ENCODE assay signal across 11 mouse cellular contexts in genomic region chr6:103296015-103296414, GRCm38 (mm10).
DNase-seq lines count a peak whose midpoint lies in the region; ATAC-seq and TF ChIP-seq lines count a peak whose summit lies in the region.
"Had no signal": no experiment of that assay in that cellular context is flagged by ENCODE, and none has a peak within 500 bp of the region (broad histone marks: within the 10 kb centered on the region; RNA-seq: fewer than 3 reads in every experiment).

No protein-coding gene starts in this region.

- no peak overlapping the region for H3K4me2 ChIP-seq in lung, embryonic 14.5 days
- no peak overlapping the region for H3K4me2 ChIP-seq in hindbrain, embryonic 13.5 days
- H3K4me2 ChIP-seq: hindbrain, embryonic 15.5 days; limb, embryonic 15.5 days; neural tube, embryonic 12.5 days had no signal

- no peak overlapping the region for H3K9ac ChIP-seq in lung, embryonic 14.5 days
- no peak overlapping the region for H3K9ac ChIP-seq in hindbrain, embryonic 13.5 days
- H3K9ac ChIP-seq: hindbrain, embryonic 15.5 days; limb, embryonic 15.5 days; neural tube, embryonic 12.5 days had no signal

- peak; percentile 10 for DNase-seq in cerebellum, adult 9-10 months
- DNase-seq in cerebellum, postnatal 36 days, result no peak
- DNase-seq in lung, embryonic 14.5 days, result peak; percentile 43
- DNase-seq in lung, postnatal 4 days, result no peak
- no peak for DNase-seq in adrenal gland, postnatal 10 days

- H3K4me1 ChIP-seq in lung, embryonic 14.5 days (ENCODE audit: insufficient read depth), result no peaks in the 10 kb centered on the region
- H3K4me1 ChIP-seq in bone marrow macrophage, adult 2 months (ENCODE audit: control insufficient read depth, insufficient read depth, low read length), result no peaks in the 10 kb centered on the region
- no peaks in the 10 kb centered on the region for H3K4me1 ChIP-seq in small intestine, adult 2 months (ENCODE audit: control insufficient read depth, insufficient read depth, insufficient read length, low read length)
- no peaks in the 10 kb centered on the region for H3K4me1 ChIP-seq in hindbrain, embryonic 13.5 days (replicated peaks)
- H3K4me1 ChIP-seq: hindbrain, embryonic 15.5 days; limb, embryonic 15.5 days; neural tube, embryonic 12.5 days had no signal

- no peaks in the 10 kb centered on the region for H3K36me3 ChIP-seq in lung, embryonic 14.5 days (ENCODE audit: insufficient read depth)
- no peaks in the 10 kb centered on the region for H3K36me3 ChIP-seq in small intestine, adult 2 months (ENCODE audit: control insufficient read depth, insufficient read depth, low read length)
- H3K36me3 ChIP-seq in hindbrain, embryonic 13.5 days, result no peaks in the 10 kb centered on the region
- H3K36me3 ChIP-seq: hindbrain, embryonic 15.5 days; limb, embryonic 15.5 days; neural tube, embryonic 12.5 days had no signal

- peak; percentile 19; the same call in 1 of the 2 replicates for TF ChIP-seq CTCF in lung, embryonic 14.5 days (IDR thresholded peaks at IDR 0.05; ENCODE audit: low read depth)
- peak; percentile 42; the same call in 1 of the 2 replicates for TF ChIP-seq CTCF in bone marrow macrophage, adult 2 months (IDR thresholded peaks at IDR 0.05; ENCODE audit: low read depth, low read length)
- TF ChIP-seq CTCF in small intestine, adult 2 months (IDR thresholded peaks at IDR 0.05; ENCODE audit: extremely low read depth, insufficient read length, insufficient replicate concordance, low read depth, low read length), result peak; percentile 35; the same call in 1 of the 2 replicates

- H3K27me3 ChIP-seq in lung, embryonic 14.5 days (ENCODE audit: insufficient read depth, low read length), result no peaks in the 10 kb centered on the region
- no peaks in the 10 kb centered on the region for H3K27me3 ChIP-seq in small intestine, adult 2 months (ENCODE audit: control insufficient read depth, insufficient read depth, low read length)
- no peaks in the 10 kb centered on the region for H3K27me3 ChIP-seq in hindbrain, embryonic 13.5 days
- H3K27me3 ChIP-seq: hindbrain, embryonic 15.5 days; limb, embryonic 15.5 days; neural tube, embryonic 12.5 days had no signal

- WGBS in lung, embryonic 14.5 days, result 82% methylated on average over 6 of the region's 6 CpGs
- WGBS in small intestine, adult 2 months, result 85% methylated on average over 6 of the region's 6 CpGs
- WGBS in hindbrain, embryonic 13.5 days, result 92% methylated on average over 6 of the region's 6 CpGs

- TF ChIP-seq POLR2A in bone marrow macrophage, adult 2 months (IDR thresholded peaks at IDR 0.05; ENCODE audit: borderline replicate concordance, low read depth, low read length), result no peak
- TF ChIP-seq POLR2A in small intestine, adult 2 months (IDR thresholded peaks at IDR 0.05; ENCODE audit: low read depth, low read length), result no peak

- no peak overlapping the region for H3K4me3 ChIP-seq in lung, embryonic 14.5 days (ENCODE audit: low read depth, low read length)
- no peak overlapping the region for H3K4me3 ChIP-seq in bone marrow macrophage, adult 2 months (ENCODE audit: insufficient read depth, low read length)
- no peak overlapping the region for H3K4me3 ChIP-seq in small intestine, adult 2 months (ENCODE audit: low read depth, low read length)
- no peak overlapping the region for H3K4me3 ChIP-seq in hindbrain, embryonic 13.5 days
- H3K4me3 ChIP-seq: hindbrain, embryonic 15.5 days; limb, embryonic 15.5 days; neural tube, embryonic 12.5 days had no signal

- ATAC-seq in lung, embryonic 14.5 days (ENCODE audit: insufficient read depth), result no peak
- ATAC-seq in hindbrain, embryonic 13.5 days (ENCODE audit: low FRiP score), result no peak

- no peak overlapping the region for H3K27ac ChIP-seq in lung, embryonic 14.5 days (ENCODE audit: low read depth)
- H3K27ac ChIP-seq in bone marrow macrophage, adult 2 months (ENCODE audit: insufficient read depth, low read depth, low read length), result no peak overlapping the region
- H3K27ac ChIP-seq in small intestine, adult 2 months (ENCODE audit: insufficient read depth, low read depth, low read length), result no peak overlapping the region
- H3K27ac ChIP-seq in hindbrain, embryonic 13.5 days, result no peak overlapping the region
- H3K27ac ChIP-seq: hindbrain, embryonic 15.5 days; limb, embryonic 15.5 days; neural tube, embryonic 12.5 days had no signal

- no peaks in the 10 kb centered on the region for H3K9me3 ChIP-seq in lung, embryonic 14.5 days (ENCODE audit: low read depth, low read length)
- H3K9me3 ChIP-seq in hindbrain, embryonic 13.5 days, result no peaks in the 10 kb centered on the region
- H3K9me3 ChIP-seq: hindbrain, embryonic 15.5 days; limb, embryonic 15.5 days; neural tube, embryonic 12.5 days had no signal

Comparison
In these comparisons a context has a peak if more than half of its experiments do, and no peak if none do; other contexts are left out.
1. DNase-seq: peak in cerebellum, adult 9-10 months (single experiment) and lung, embryonic 14.5 days (single experiment); none in cerebellum, postnatal 36 days (0 of 2), lung, postnatal 4 days (0 of 2) and adrenal gland, postnatal 10 days (single experiment).
2. Peak in every context shown above with its lines, with median percentiles within 50 percentile points of each other: CTCF ChIP-seq.